Mouse (Mus musculus): ENCODE measurements around the gene Ubtfl1. TPM values are rescaled to one million over a fixed set of nuclear protein-coding genes. Genes with fewer than 3 reads are reported as not detected.
"Not testable (repeated sequence)": the region's sequence is repeated elsewhere in the genome, so short reads cannot be mapped to it uniquely, and the experiment has no call there.

Gene Ubtfl1
- not detected for total RNA-seq (2021)

DNA sequence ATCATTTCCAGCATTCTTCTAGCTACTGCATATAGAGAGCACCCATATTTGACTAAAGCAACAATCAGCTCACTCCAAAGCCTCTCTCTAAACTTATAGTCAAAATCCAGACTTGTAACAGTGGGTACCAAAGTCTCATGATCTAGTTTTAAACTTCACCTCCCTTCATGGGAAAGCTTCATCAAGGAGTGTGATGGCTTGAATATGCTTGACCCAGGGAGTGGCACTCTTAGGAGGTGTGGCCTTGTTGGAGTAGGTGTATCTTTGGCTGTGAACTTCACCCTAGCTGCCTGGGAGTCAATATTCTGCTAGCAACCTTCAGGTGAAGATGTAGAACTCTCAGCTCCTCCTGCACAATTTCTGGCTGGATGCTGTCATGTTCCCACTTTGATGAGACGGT is at the start of gene Ubtfl1:
TSS of gene Ubtfl1 (plus strand) at position 301 of the 400 bp plus-strand sequence.
- DNase-seq (ENCODE audit: extremely low spot score in 1 of 2, low spot score in 1 of 2): no peak

DNA sequence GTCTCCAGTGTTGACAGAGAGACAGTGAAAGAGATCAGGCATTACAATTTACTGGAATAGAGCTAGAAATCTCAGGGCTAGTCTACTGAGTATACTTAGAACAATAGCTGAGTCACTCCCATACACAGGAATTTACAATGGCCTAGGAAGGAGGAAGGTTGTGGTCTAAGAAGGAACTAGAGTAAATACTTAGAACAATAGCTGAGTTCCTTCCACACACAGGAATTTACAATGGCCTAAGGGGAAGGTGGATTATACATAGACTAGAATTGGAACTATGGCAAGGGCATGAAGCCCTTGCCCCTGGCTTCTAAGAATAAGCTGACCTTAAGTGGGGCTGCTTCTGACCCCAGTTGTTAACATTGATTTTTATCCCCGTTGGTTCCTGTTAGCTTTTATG is 31.2 kb upstream of the Ubtfl1 start:
- DNase-seq (ENCODE audit: extremely low spot score in 1 of 2, low spot score in 1 of 2): not testable (repeated sequence)

DNA sequence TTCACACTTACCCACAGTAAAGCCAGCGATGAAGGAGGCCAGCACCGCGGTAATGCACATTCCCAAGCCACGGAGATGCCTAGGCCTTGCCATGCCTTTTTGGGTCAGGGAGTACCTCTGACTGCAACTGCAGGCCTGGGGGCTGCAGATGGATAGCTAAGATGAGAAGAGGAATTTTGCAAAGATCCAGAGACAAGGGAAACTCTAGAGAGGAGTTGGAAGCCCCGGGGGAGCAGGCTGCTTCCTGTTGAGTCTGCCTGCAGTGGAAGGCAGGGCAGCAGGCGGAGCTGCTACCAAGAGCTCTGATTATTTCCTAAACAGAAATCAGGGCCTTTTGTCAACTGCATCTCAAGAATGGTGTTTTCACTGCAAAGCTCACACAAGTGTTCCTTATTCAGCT is 18.4 kb upstream of the Ubtfl1 start:
- DNase-seq (ENCODE audit: extremely low spot score in 1 of 2, low spot score in 1 of 2): no peak

DNA sequence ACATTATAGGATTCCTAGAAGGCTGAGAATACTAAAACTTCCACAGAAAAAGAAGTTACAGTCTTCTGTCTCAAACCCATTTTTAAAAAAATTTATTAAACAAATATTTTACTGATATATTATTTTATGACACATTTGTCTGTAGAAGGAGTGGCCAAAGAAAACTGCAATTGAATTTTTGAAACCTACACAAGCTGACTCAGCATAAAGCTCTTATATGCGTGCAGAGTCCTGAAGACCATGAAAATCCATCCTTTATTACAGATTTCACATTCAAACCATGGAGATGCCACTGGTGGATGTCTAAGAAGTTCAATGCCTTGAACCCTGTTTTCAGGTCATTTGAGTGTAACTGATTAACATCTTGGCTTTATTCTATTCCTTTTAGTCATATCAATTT is 4.6 kb upstream of the Ubtfl1 start:
- no peak for DNase-seq (ENCODE audit: extremely low spot score in 1 of 2, low spot score in 1 of 2)

DNA sequence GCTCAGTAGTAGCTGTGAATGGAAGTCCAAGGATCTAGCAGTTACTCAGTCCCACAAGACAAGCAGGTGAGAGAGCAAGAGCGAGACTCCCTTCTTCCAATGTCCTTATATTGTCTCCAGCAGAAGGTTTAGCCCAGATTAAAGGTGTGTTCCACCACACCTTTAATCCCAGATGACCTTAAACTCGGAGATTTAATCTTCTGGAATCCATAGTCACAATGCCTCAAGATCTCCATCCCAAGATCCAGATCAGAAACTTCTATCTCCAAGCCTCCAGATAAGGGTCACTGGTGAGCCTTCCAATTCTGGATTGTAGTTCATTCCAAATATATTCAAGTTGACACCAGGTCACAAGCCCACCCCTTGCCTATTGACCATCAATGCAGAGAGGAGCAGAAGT is 1.3 kb upstream of the Ubtfl1 start, which contains the start of gene Naalad2:
TSS of gene Naalad2 (minus strand) at position 101 of the 400 bp plus-strand sequence.
- not testable (repeated sequence) for DNase-seq (ENCODE audit: extremely low spot score in 1 of 2, low spot score in 1 of 2)

DNA sequence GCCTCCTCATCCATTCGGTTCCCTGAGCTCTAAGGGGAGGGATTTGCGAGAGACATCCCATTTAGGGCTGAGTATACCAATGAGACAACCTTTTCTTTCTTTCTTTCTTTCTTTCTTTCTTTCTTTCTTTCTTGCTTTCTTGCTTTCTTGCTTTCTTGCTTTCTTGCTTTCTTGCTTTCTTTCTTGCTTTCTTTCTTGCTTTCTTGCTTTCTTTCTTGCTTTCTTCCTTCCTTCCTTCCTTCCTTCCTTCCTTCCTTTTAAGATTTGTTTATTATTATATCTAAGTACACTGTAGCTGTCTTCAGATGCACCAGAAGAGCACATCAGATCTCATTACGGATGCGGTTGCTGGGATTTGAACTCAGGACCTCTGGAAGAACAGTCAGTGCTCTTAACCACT is 8.2 kb downstream of the Ubtfl1 start:
- not testable (repeated sequence) for DNase-seq (ENCODE audit: extremely low spot score in 1 of 2, low spot score in 1 of 2)

DNA sequence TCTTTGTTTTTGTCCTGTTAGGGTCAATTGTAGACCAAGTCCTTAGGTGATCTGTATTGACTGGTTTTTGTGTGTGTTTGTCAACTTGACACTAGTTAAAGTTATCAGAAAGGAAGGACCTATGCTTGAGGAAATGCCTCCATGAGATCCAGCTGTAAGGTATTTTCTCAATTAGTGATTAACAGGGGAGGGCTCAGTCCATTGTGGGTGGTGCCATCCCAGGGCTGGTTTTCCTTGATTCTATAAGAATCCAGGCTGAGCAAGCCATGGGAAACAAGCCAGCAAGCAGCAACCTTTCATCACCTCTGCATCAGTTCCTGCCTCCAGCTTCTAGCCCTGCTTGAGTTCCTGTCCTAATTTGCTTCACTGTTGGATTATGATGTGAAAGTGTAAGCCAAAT is 26.1 kb downstream of the Ubtfl1 start, which contains the start of gene Mbd3l2:
TSS of gene Mbd3l2 (plus strand) at position 301 of the 400 bp plus-strand sequence.
- DNase-seq (ENCODE audit: extremely low spot score in 1 of 2, low spot score in 1 of 2): no peak

DNA sequence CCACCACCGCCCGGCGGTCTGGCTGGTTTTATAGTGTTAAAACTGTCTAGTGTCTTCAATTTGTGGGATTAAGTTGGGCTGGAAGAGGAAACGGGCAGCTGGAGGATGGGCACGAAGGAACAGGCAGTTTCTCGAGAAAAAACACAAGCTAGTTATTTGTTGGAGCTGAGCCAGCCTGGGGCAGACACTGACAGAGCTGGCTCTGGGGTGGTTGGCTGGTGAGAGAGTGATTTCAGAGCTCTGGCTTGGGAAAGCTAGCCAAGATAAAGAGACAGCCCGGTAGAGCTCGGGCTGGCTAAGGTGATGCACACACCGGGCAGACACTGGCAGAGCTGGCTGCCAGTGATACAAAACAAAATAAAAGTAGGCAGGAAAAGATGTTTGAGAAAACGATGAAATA is 27.5 kb downstream of the Ubtfl1 start:
- peak; percentile 6 to 8 for DNase-seq (ENCODE audit: extremely low spot score in 1 of 2, low spot score in 1 of 2)

DNA sequence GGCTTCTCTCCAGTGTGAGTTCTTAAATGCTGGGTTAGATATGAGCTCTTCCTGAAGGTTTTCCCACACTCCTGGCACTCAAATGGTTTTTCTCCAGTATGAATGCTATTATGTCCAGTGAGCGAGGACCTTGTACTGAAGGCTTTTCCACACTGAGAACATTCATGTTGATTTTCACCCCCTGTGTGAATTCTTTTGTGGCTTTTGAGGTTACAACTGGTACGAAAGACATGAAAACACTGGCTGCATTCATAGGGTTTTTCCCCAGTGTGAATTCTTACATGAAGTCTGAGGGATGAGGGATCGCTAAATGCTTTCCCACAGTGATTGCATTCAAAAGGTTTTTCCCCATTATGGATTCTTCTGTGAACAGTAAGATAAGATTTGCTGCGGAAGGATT is 52.3 kb downstream of the Ubtfl1 start:
- no peak for DNase-seq (ENCODE audit: extremely low spot score in 1 of 2, low spot score in 1 of 2)

Small RNAs within 50 kb of the gene (microRNA-seq; reads per million reads assigned to microRNA genes)
- 0 reads per million in 2 experiments for gene Gm22854

Other genes starting within 250 kb of the Ubtfl1 start
- gene Chordc1, start 112.3 kb upstream of the Ubtfl1 start, total RNA-seq (2021): 10 to 100 TPM; 90.5 to 99.5 TPM
- under 1 TPM; 0.40 to 0.66 TPM for gene Naalad2, start 1.4 kb upstream of the Ubtfl1 start, total RNA-seq (2021)
- gene Mbd3l2, start 26.2 kb downstream of the Ubtfl1 start, total RNA-seq (2021): not detected
- 1 to 10 TPM; 2.2 to 5.0 TPM for gene Zfp558, start 73.8 kb downstream of the Ubtfl1 start, total RNA-seq (2021)
- not detected for gene Mbd3l1, start 73.9 kb downstream of the Ubtfl1 start, total RNA-seq (2021)

Data from layer of hippocampus, postnatal 25 days (tissue).